Mouse (Mus musculus): ENCODE data around the gene Olfr1311. TPM values are rescaled to one million over a fixed set of nuclear protein-coding genes. Genes with fewer than 3 reads are reported as not detected.
"Not testable (repeated sequence)": the region's sequence is repeated elsewhere in the genome, so short reads cannot be mapped to it uniquely, and the experiment has no call there.

The Olfr1311 gene
- polyA plus RNA-seq (2012; ENCODE audit: insufficient read depth, low replicate concordance), result not detected in 2 replicates

DNA sequence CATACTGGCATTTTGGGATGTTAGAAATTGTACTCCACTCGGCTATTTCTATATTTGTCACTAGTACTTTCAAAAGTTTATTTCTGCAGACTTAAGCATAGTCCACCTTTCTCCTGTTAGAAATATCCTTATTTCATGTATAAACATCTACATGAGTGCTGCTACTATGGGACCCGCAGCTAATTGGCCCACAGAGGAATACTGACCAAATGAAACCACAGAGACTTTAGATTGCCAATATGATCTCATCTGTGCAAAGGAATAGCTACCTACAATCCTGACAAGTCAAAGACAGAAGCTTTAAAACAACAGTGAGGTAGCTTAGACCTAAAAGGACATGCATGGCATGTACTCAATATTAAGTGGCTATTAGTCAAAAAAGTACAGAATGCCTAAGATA is at the start of gene Olfr1311:
Olfr1311 (minus strand) TSS at position 101 of the 400 bp plus-strand sequence.
- Histone ChIP-seq H3K36me3 (replicated peaks; ENCODE audit: low read length) (no peaks in the 10 kb centered on the region), H3K9me3 (no peaks in the 10 kb centered on the region), H3K4me1 (no peaks in the 10 kb centered on the region), H3K27me3 (replicated peaks) (no peaks in the 10 kb centered on the region), H3K4me3 (replicated peaks) (no peak within 1 kb of the TSS)
- TF ChIP-seq GATA1 (IDR thresholded peaks at IDR 0.05; ENCODE audit: borderline replicate concordance, low read length), result no peak
- TF ChIP-seq FLI1 (IDR thresholded peaks at IDR 0.05; ENCODE audit: low read length), result no peak

- Histone ChIP-seq H3K4me1 (no peaks in the 10 kb centered on the region), H3K9me3 (no peaks in the 10 kb centered on the region), H3K4me3 (replicated peaks) (no peak within 1 kb of the TSS), H3K36me3 (replicated peaks; ENCODE audit: low read length) (no peaks in the 10 kb centered on the region), H3K27me3 (replicated peaks) (no peaks in the 10 kb centered on the region)
- TF ChIP-seq FLI1 (IDR thresholded peaks at IDR 0.05; ENCODE audit: low read length) (no peak), GATA1 (IDR thresholded peaks at IDR 0.05; ENCODE audit: borderline replicate concordance, low read length) (no peak)
Measured at GRCm38 (mm10) chr2:112050138-112050537, 25.9 kb upstream of the Olfr1311 start, which contains the start of gene Olfr1312. Gene Olfr1312 (minus strand): TSS chr2:112050238.

DNA sequence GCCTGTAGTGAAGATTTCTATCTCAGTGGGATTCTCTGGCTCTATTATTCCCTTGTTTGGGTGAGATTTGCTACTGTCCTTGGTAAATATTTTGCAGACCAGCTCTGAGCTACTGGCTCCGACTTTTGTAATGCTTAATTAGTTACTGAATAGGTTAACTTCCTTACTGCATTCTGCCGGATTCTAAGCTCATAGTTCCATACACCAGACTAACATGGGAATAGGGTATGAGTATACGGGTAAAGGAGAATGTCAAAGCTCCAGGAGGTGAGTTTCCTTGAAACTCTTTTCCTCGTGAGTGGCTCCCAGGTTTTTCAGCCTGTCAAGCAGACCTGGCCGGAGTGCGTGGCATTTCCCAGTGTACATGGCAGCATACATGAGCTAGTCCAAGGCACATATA is 2.8 kb upstream of the Olfr1311 start:
- not testable (repeated sequence) for H3K9me3 ChIP-seq; H3K4me3 ChIP-seq (replicated peaks); H3K36me3 ChIP-seq (replicated peaks; ENCODE audit: low read length); H3K4me1 ChIP-seq; H3K27me3 ChIP-seq (replicated peaks)

DNA sequence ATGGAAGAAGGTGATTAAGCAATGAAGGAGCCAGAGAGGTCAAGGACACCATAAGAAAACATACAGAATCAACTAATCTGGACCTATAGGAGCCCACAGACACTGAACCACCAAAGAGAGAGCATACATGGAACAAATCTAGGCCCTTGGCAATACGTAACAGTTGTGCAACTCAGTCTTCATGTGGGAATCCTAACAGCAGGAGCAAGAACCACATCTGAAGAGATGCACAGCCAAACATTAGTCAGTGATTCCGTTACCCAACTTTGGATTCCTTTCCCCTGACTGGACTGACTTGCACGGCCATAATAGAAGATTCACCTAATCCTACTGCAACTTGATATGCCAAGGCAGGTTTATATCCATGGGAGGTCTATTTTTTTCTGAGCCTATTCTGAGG is 9.3 kb downstream of the Olfr1311 start:
- H3K4me1 ChIP-seq, result no peaks in the 10 kb centered on the region
- H3K27me3 ChIP-seq (replicated peaks), result no peaks in the 10 kb centered on the region
- TF ChIP-seq FLI1 (IDR thresholded peaks at IDR 0.05; ENCODE audit: low read length), result no peak
- no peak for TF ChIP-seq GATA1 (IDR thresholded peaks at IDR 0.05; ENCODE audit: borderline replicate concordance, low read length)
- H3K4me3 ChIP-seq (replicated peaks), result no peak overlapping the region
- H3K9me3 ChIP-seq, result no peaks in the 10 kb centered on the region
- H3K36me3 ChIP-seq (replicated peaks; ENCODE audit: low read length), result no peaks in the 10 kb centered on the region

DNA sequence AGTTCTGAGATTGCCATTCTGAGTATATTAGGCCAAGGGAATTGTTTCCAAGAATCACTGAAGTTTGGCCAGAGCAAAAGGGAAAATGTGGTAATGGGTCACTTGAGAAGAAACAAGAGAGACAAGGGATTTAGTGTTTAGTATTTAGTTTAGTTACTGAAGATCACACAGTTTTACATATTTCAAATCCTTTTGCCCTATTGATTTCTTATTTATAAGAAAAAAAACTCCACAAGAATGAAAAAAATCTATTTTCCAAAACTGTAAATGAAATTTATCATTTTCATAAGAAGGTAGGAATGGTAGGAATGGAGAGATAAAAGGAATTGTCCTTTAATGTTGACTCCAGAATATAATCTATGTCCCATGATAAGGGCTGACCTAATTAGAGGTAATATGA is 11.6 kb downstream of the Olfr1311 start, which contains the start of gene Olfr1310:
Olfr1310 (minus strand) TSS at position 101 of the 400 bp plus-strand sequence.
- no peaks in the 10 kb centered on the region for H3K4me1 ChIP-seq
- no peaks in the 10 kb centered on the region for H3K36me3 ChIP-seq (replicated peaks; ENCODE audit: low read length)
- no peaks in the 10 kb centered on the region for H3K27me3 ChIP-seq (replicated peaks)
- no peak within 1 kb of the TSS for H3K4me3 ChIP-seq (replicated peaks)
- H3K9me3 ChIP-seq, result no peaks in the 10 kb centered on the region
- TF ChIP-seq GATA1 (IDR thresholded peaks at IDR 0.05; ENCODE audit: borderline replicate concordance, low read length) (no peak), FLI1 (IDR thresholded peaks at IDR 0.05; ENCODE audit: low read length) (no peak)

DNA sequence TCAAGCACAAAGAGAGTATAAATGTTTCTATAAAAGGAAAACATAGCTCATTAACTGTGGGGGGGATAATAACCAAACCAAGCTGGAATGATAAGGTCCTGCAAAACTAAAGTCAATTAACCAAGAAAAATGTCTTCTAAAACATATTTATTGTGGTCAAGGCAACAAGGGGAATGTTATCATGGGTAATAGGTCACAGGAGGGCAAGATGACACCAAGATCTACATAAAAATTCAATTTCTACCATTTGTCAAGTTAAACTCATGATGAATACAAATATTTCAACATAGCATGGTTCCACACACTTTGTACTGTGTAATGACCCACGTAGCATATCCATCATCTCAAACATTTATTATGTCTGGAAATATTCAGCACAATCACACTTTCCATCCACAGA is 34.0 kb downstream of the Olfr1311 start, which contains the start of gene Olfr1309:
Olfr1309 (minus strand) TSS at position 101 of the 400 bp plus-strand sequence.
- H3K4me1 ChIP-seq, result no peaks in the 10 kb centered on the region
- TF ChIP-seq GATA1 (IDR thresholded peaks at IDR 0.05; ENCODE audit: borderline replicate concordance, low read length) (no peak), FLI1 (IDR thresholded peaks at IDR 0.05; ENCODE audit: low read length) (no peak)
- no peaks in the 10 kb centered on the region for H3K36me3 ChIP-seq (replicated peaks; ENCODE audit: low read length)
- H3K4me3 ChIP-seq (replicated peaks), result no peak within 1 kb of the TSS
- H3K9me3 ChIP-seq, result no peaks in the 10 kb centered on the region
- no peaks in the 10 kb centered on the region for H3K27me3 ChIP-seq (replicated peaks)

Other genes starting within 250 kb of the Olfr1311 start
- gene Olfr1302, start 247.0 kb downstream of the Olfr1311 start, polyA plus RNA-seq (2012; ENCODE audit: insufficient read depth, low replicate concordance), result not detected in 2 replicates
- gene Olfr1303, start 204.1 kb downstream of the Olfr1311 start, polyA plus RNA-seq (2012; ENCODE audit: insufficient read depth, low replicate concordance), result not detected in 2 replicates
- not detected in 2 replicates for gene Olfr1305, start 147.3 kb downstream of the Olfr1311 start, polyA plus RNA-seq (2012; ENCODE audit: insufficient read depth, low replicate concordance)
- not detected in 2 replicates for gene Olfr1306, start 108.1 kb downstream of the Olfr1311 start, polyA plus RNA-seq (2012; ENCODE audit: insufficient read depth, low replicate concordance)
- gene Olfr1307, start 75.0 kb downstream of the Olfr1311 start, polyA plus RNA-seq (2012; ENCODE audit: insufficient read depth, low replicate concordance), result 0.14 TPM in 1 of 2 replicates, not detected in the other
- gene Olfr1308, start 59.5 kb downstream of the Olfr1311 start, polyA plus RNA-seq (2012; ENCODE audit: insufficient read depth, low replicate concordance), result not detected in 2 replicates
- gene Olfr1309, start 34.1 kb downstream of the Olfr1311 start, polyA plus RNA-seq (2012; ENCODE audit: insufficient read depth, low replicate concordance), result not detected in 2 replicates
- gene Olfr1310, start 11.7 kb downstream of the Olfr1311 start, polyA plus RNA-seq (2012; ENCODE audit: insufficient read depth, low replicate concordance), result not detected in 2 replicates
- gene Olfr1312, start 25.8 kb upstream of the Olfr1311 start, polyA plus RNA-seq (2012; ENCODE audit: insufficient read depth, low replicate concordance), result not detected in 2 replicates
- not detected in 2 replicates for gene Olfr1313, start 53.4 kb upstream of the Olfr1311 start, polyA plus RNA-seq (2012; ENCODE audit: insufficient read depth, low replicate concordance)
- not detected in 2 replicates for gene Olfr1314, start 72.4 kb upstream of the Olfr1311 start, polyA plus RNA-seq (2012; ENCODE audit: insufficient read depth, low replicate concordance)
- not detected in 2 replicates for gene Olfr1315-ps1, start 91.0 kb upstream of the Olfr1311 start, polyA plus RNA-seq (2012; ENCODE audit: insufficient read depth, low replicate concordance)
- gene Olfr1316, start 110.6 kb upstream of the Olfr1311 start, polyA plus RNA-seq (2012; ENCODE audit: insufficient read depth, low replicate concordance), result not detected in 2 replicates
- not detected in 2 replicates for gene Olfr1317, start 115.9 kb upstream of the Olfr1311 start, polyA plus RNA-seq (2012; ENCODE audit: insufficient read depth, low replicate concordance)
- gene Olfr1318, start 129.8 kb upstream of the Olfr1311 start, polyA plus RNA-seq (2012; ENCODE audit: insufficient read depth, low replicate concordance), result not detected in 2 replicates
- 23.4 and 31.6 TPM in 2 replicates for gene Lpcat4, start 215.1 kb upstream of the Olfr1311 start, polyA plus RNA-seq (2012; ENCODE audit: insufficient read depth, low replicate concordance)
- 0.88 TPM in 1 of 2 replicates, not detected in the other for gene Nutm1, start 234.9 kb upstream of the Olfr1311 start, polyA plus RNA-seq (2012; ENCODE audit: insufficient read depth, low replicate concordance)
- 4.9 and 25.7 TPM in 2 replicates for gene Nop10, start 237.5 kb upstream of the Olfr1311 start, polyA plus RNA-seq (2012; ENCODE audit: insufficient read depth, low replicate concordance)
- gene Slc12a6, start 241.4 kb upstream of the Olfr1311 start, polyA plus RNA-seq (2012; ENCODE audit: insufficient read depth, low replicate concordance), result 0.71 and 2.6 TPM in 2 replicates
- gene Gm21985, start 241.9 kb upstream of the Olfr1311 start, polyA plus RNA-seq (2012; ENCODE audit: insufficient read depth, low replicate concordance), result not detected in 2 replicates

Measured in megakaryocyte, embryonic 14.5 days (primary cell).